9 mouse cellular contexts compared by ENCODE assay signal in the genomic region with DNA sequence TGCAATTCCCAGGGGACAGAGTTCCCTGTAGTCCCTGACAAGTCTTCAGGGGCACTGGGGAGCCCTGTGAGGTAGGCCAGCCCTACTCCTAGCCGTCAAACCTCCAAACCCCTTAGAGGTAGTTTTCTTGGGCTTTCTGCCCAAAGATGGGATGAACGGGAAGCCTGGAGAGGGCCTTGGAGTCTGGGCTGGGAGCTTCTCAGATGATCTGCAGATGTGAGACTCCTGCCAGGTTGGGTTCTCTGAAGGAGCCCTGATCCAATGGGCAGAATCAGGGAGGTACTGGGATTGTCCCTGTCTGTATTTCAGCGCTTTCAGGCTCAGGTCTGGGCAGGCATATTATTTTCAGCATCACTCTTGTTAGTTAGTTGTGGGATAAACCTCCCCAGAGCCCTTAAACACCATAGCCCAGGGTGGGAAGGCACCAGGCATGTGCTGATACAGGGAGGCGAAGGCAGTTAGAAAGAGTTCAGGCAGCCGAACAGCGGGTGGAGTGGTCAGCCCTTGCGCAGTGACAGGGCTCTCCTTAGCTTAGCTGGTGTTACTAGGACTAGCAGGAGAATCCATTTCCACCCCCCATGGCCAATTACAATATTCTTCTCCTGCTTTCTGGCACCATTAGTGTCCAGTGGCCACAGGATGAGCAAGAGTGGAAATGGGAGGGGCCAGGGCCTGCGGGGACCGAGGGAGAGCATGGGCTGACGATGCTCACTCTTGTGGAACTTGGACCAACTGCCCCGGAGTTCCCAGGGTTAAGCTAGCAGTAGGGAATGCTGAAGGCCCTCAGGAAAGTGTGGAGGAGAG. TPM values are rescaled to one million over a fixed set of nuclear protein-coding genes. Genes with fewer than 3 reads are reported as not detected.
A peak's percentile ranks its signal among the peaks of the same experiment; 100 is the strongest.
DNase-seq lines count a peak whose midpoint lies in the region; ATAC-seq lines count a peak whose summit lies in the region.
"Had no signal": no experiment of that assay in that cellular context is flagged by ENCODE, and none has a peak within 500 bp of the region (broad histone marks: within the 10 kb centered on the region; RNA-seq: fewer than 3 reads in every experiment).

No protein-coding gene starts in this region.

- 20% methylated on average over 11 of the region's 11 CpGs for WGBS in heart, embryonic 15.5 days
- 18% methylated on average over 11 of the region's 11 CpGs for WGBS in limb, embryonic 11.5 days
- WGBS in neural tube, embryonic 13.5 days, result 25% methylated on average over 11 of the region's 11 CpGs

- no peak for ATAC-seq in heart, embryonic 15.5 days (replicated peaks; ENCODE audit: insufficient number of reproducible peaks, insufficient read depth, low FRiP score, low read depth)
- ATAC-seq in limb, embryonic 11.5 days (ENCODE audit: insufficient number of reproducible peaks, low FRiP score, low TSS enrichment, low read depth), result no peak
- no peak for ATAC-seq in neural tube, embryonic 13.5 days (ENCODE audit: low read depth)
- no peak for ATAC-seq in erythroblast, adult 5-6 weeks (replicated peaks; ENCODE audit: low FRiP score, poor library complexity, severe bottlenecking)
- no peak for ATAC-seq in CD4-positive, CD25-positive, alpha-beta regulatory T cell, adult 4 months

- DNase-seq in 3T3-L1 (ENCODE audit: low read depth, low spot score), result peak; percentile 76
- peak; percentile 62 for DNase-seq in adrenal gland, postnatal 14 days
- no peak for DNase-seq in limb, embryonic 11.5 days (ENCODE audit: low spot score)
- no peak for DNase-seq in right cerebral cortex, adult 2 months (ENCODE audit: low spot score in 2 of 2)

- peak overlapping the region; percentile 84 for H3K27ac ChIP-seq in heart, embryonic 15.5 days
- H3K27ac ChIP-seq in limb, embryonic 11.5 days (replicated peaks; ENCODE audit: low read depth, low read length), result no peak overlapping the region
- H3K27ac ChIP-seq in neural tube, embryonic 13.5 days (replicated peaks), result no peak overlapping the region

- H3K4me3 ChIP-seq in heart, embryonic 15.5 days, result peak overlapping the region; percentile 76
- peak overlapping the region; percentile 70 for H3K4me3 ChIP-seq in limb, embryonic 11.5 days (ENCODE audit: low read depth, low read length)
- peak overlapping the region; percentile 48 for H3K4me3 ChIP-seq in neural tube, embryonic 13.5 days

- H3K4me1 ChIP-seq in heart, embryonic 15.5 days (replicated peaks), result peaks cover 45% of the 10 kb centered on the region
- peaks cover 28% of the 10 kb centered on the region for H3K4me1 ChIP-seq in limb, embryonic 11.5 days (ENCODE audit: control insufficient read depth, insufficient read depth, low read length)
- H3K4me1 ChIP-seq in neural tube, embryonic 13.5 days (replicated peaks), result peaks cover 43% of the 10 kb centered on the region

- H3K9ac ChIP-seq in heart, embryonic 15.5 days, result peak overlapping the region; percentile 76
- H3K9ac ChIP-seq in limb, embryonic 11.5 days (ENCODE audit: low read length), result peak overlapping the region; percentile 82; the same call in 1 of the 2 replicates
- peak overlapping the region; percentile 66 for H3K9ac ChIP-seq in neural tube, embryonic 13.5 days

- no peaks in the 10 kb centered on the region for H3K36me3 ChIP-seq in heart, embryonic 15.5 days
- no peaks in the 10 kb centered on the region for H3K36me3 ChIP-seq in limb, embryonic 11.5 days (ENCODE audit: control insufficient read depth, insufficient read depth, low read length)
- H3K36me3 ChIP-seq in neural tube, embryonic 13.5 days, result no peaks in the 10 kb centered on the region

- peak overlapping the region; percentile 98 for H3K4me2 ChIP-seq in heart, embryonic 15.5 days
- H3K4me2 ChIP-seq in limb, embryonic 11.5 days (ENCODE audit: low read depth, severe bottlenecking), result peak overlapping the region; percentile 79
- peak overlapping the region; percentile 75 for H3K4me2 ChIP-seq in neural tube, embryonic 13.5 days

- H3K27me3 ChIP-seq in heart, embryonic 15.5 days, result peaks cover 13% of the 10 kb centered on the region
- H3K27me3 ChIP-seq in limb, embryonic 11.5 days (ENCODE audit: control insufficient read depth, insufficient read depth, low read length), result no peaks in the 10 kb centered on the region
- peaks cover 33% of the 10 kb centered on the region for H3K27me3 ChIP-seq in neural tube, embryonic 13.5 days

- H3K9me3 ChIP-seq in heart, embryonic 15.5 days (replicated peaks), result no peaks in the 10 kb centered on the region
- no peaks in the 10 kb centered on the region for H3K9me3 ChIP-seq in limb, embryonic 11.5 days (ENCODE audit: control insufficient read depth, low read length)
- H3K9me3 ChIP-seq in neural tube, embryonic 13.5 days, result no peaks in the 10 kb centered on the region
- H3K9me3 ChIP-seq: megakaryocyte, embryonic 14.5 days had no signal

RNA-seq across cellular contexts. Expression of gene Col5a1, which starts 1.4 kb away (rescaled TPM):
- 73.1 and 76.7 TPM in 2 replicates for total RNA-seq in adrenal gland, postnatal 14 days (2021)
- 71.0 and 89.5 TPM in 2 replicates for polyA plus RNA-seq in heart, embryonic 15.5 days (2015; fragmentation: Nextera tagmentation; extraction: Ambion mirVana)
- polyA plus RNA-seq in limb, embryonic 11.5 days (2014; fragmentation: Nextera tagmentation; extraction: Ambion mirVana), result 28.3 and 28.5 TPM in 2 replicates
- 25.8 and 27.4 TPM in 2 replicates for polyA plus RNA-seq in neural tube, embryonic 13.5 days (2015; fragmentation: Nextera tagmentation; extraction: Ambion mirVana)
- 3.1 and 7.5 TPM in 2 replicates for total RNA-seq in erythroblast, adult 5-6 weeks (2015; ENCODE audit: low replicate concordance)
- 3.6 and 3.9 TPM in 2 replicates for total RNA-seq in erythroblast, adult 5-6 weeks (2017; ENCODE audit: low replicate concordance)
- polyA plus RNA-seq in CD4-positive, CD25-positive, alpha-beta regulatory T cell, adult 4 months (2017; shearing (Covaris generic)), result not detected

Comparison
In these comparisons a context has a peak if more than half of its experiments do, and no peak if none do; other contexts are left out.
1. DNase-seq: peak in 3T3-L1 (single experiment) and adrenal gland, postnatal 14 days (single experiment); none in limb, embryonic 11.5 days (single experiment) and right cerebral cortex, adult 2 months (0 of 2).
2. RNA of gene Col5a1, which starts 1.4 kb away (polyA plus RNA-seq): 71.0 to 89.5 TPM in heart, embryonic 15.5 days, 28.3 to 28.5 TPM in limb, embryonic 11.5 days and 25.8 to 27.4 TPM in neural tube, embryonic 13.5 days; not detected in CD4-positive, CD25-positive, alpha-beta regulatory T cell, adult 4 months; every median in the first group is over 10 times any median in the second.
3. Peak in every context shown above with its lines, with median percentiles within 50 percentile points of each other: H3K4me2 ChIP-seq, H3K4me3 ChIP-seq and H3K9ac ChIP-seq.